Mouse (Mus musculus): ENCODE measurements around the gene Sertad3.
"Not testable (repeated sequence)": the region's sequence is repeated elsewhere in the genome, so short reads cannot be mapped to it uniquely, and the experiment has no call there.

The Sertad3 gene

DNA sequence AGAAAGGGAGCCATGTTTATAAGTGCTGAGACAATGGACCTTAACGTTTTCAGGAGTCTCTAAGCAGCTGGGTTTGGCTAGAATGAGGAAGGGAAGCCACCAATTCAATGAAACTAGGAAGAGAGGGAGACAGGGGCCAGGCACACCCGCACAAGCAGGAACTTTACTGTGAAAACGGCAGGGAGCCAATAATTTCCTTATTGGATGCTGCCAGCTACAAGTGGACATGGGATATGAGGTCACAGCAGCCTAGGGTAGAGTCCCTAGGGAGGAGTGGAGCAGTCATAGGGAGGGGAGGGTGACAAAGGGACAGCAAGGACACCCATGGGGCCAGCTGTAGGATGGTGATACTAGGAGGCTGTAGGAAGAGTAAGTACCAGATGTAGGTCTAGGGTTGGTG is 19.5 kb downstream of the Sertad3 start:
- DNase-seq (ENCODE audit: low spot score): no peak

DNA sequence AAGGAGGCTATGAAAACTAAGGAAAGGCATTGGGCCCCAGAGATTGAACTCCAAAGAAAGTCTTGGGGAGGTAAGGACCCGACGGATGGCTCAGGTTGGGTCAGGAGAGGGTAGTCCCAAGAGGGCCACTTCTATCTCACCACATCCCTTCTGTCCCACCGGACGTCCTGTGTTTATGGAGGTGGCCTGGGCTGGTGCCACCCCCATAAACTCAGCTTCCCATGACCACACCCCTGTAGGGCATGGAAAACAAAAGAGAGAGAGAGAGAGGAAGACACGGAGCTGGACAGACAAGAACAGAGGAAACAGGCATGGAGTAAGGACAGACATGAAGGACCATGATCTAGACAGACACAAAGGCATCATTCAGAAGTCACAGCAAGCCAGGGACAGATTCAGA is 19.9 kb downstream of the Sertad3 start:
- no peak for DNase-seq (ENCODE audit: low spot score)

DNA sequence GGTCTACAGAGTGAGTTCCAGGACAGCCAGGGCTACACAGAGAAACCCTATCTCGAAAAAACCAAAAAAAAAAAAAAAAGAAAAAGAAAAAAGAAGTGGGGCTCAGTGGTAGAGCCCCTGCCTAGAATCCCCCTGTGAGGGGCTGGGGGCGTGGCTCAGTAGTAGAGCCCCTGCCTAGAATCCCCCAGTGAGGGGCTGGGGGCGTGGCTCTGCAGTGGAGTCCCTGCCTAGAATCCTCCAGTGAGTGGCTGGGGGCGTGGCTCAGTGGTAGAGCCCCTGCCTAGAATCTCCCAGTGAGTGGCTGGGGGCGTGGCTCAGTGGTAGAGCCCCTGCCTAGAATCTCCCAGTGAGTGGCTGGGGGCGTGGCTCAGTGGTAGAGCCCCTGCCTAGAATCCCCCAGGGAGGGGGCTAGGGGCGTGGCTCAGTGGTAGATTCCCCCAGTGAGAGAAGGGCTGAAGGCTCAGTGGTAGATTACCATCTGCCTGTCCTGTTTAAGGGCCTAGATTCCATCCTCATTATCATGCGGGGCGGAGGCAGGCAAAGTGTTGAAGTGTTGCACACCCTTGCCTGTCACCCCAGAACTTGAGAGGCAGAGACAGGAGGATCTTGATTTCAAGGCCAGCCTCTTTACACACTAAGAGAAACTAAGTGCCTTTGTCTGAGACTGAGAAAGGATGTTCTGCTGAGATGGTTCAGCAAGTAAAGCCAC is 21.2 kb downstream of the Sertad3 start:
- not testable (repeated sequence) for DNase-seq (ENCODE audit: low spot score)

GRCm38 (mm10) chr7:27499036-27499435 is 25.5 kb downstream of the Sertad3 start, which contains the start of gene Prx:
Prx (plus strand) TSS chr7:27499324.
- no peak for DNase-seq (ENCODE audit: low spot score)

DNA sequence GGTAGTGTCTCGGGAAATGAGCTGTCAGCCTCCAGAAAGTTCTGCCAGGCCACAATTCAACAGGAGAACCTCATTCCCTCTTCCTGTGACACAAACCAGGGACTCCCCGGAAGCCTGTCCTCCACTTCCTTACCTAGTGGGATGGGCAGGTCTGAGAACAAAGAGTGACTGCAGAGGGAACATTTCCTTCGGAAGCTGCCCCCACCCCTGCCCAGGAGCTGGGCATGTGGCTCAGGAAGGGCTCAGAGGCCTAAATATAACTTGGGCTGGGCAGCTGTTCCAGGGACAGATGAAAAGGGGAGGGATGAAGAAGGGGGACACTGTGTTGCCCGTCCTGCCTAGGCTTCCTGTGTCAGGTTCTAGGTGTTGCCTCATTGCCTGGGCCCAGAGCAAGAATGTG is 28.1 kb downstream of the Sertad3 start:
- DNase-seq (ENCODE audit: low spot score): no peak

GRCm38 (mm10) chr7:27506765-27507370 is 33.3 kb downstream of the Sertad3 start:
- no peak for DNase-seq (ENCODE audit: low spot score)

- peak; percentile 100 for DNase-seq (ENCODE audit: low spot score)
Observed at GRCm38 (mm10) chr7:27507711-27508647, 34.4 kb downstream of the Sertad3 start.

- peak; percentile 58 for DNase-seq (ENCODE audit: low spot score)
Observed at GRCm38 (mm10) chr7:27508648-27509005, 35.1 kb downstream of the Sertad3 start.

DNA sequence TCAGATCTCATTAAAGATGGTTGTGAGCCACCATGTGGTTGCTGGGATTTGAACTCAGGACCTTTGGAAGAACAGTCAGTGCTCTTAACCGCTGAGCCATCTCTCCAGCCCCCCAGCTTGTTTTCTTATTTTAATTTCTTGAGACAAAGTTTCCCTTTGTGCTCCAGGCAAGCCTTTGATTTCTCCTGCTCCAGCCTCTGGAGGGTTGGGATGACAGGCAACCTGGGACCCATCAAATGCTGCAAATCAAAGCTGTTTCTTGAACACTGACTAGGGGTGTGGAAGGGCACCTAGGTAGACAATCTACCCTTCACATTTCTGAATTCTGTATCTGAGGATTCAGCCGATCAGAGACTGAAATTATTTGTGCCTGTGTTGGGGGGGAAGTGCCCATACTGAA is 37.2 kb downstream of the Sertad3 start:
- no peak for DNase-seq (ENCODE audit: low spot score)

DNA sequence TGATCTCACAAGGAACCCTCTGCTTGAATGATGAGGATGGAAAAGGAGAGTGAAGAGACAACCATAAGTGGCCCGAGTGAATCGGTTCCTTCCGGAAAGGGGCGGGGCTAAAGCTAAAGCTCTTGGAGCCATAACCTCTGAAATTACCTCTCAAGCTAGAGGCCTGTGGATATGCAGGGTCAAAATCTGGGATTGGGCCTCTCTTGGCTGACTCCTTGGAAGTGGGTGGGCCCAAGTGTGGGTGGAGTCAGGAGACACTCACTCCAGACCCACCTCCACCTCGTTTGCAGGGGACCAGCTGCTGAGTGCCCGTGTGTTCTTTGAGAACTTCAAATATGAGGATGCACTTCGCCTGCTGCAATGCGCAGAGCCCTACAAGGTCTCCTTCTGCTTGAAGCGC is 41.4 kb downstream of the Sertad3 start:
- no peak for DNase-seq (ENCODE audit: low spot score)

GRCm38 (mm10) chr7:27518314-27518713 is 44.7 kb downstream of the Sertad3 start:
- no peak for DNase-seq (ENCODE audit: low spot score)

GRCm38 (mm10) chr7:27520104-27520503 is 46.5 kb downstream of the Sertad3 start:
- no peak for DNase-seq (ENCODE audit: low spot score)

- DNase-seq (ENCODE audit: low spot score): no peak
Observed at GRCm38 (mm10) chr7:27520599-27520998, 47.0 kb downstream of the Sertad3 start.

- DNase-seq (ENCODE audit: low spot score): no peak
Observed at GRCm38 (mm10) chr7:27522967-27523366, 49.4 kb downstream of the Sertad3 start, which contains the start of gene Hipk4. Hipk4 (plus strand) TSS chr7:27523267.

- no peak for DNase-seq (ENCODE audit: low spot score)
Observed at GRCm38 (mm10) chr7:27523805-27524204, 50.2 kb downstream of the Sertad3 start.

DNA sequence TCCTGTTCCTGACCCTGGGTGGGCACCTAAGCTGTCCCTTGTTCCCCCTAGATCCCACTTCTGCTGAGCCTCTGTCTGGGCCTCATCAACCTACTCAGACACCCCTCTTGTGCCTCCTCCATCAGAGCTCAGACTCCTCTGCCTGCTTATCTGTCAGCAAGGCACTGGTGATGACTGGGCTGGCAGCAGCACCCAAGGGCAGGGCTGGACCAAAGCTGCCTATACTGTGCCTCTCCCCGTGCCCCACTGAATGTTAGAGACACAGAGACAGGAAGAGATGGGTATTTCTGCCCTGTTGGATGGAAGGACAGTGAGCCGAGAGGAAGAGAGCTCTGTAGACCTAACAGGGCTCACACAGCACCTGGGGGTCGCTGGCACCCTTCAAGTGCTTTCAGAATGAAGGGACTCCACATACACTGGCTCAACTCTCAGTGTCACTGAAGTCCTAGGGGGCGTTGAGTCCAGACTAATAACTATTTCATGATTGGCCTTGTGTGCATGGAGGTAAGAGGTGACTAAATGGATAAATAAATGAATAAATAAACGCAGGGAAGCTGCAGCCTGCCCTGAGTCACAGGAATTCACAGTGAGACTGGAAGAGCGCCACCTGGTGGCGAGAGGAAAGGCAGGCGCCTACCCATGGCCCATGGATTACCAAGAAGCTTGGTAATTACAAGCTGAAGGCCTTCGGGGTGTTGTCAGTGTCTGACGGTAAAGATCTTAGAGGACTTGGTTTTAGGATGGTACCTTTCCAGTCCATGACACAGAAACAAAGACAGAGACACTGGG is 52.7 kb downstream of the Sertad3 start:
- DNase-seq (ENCODE audit: low spot score): peak; percentile 71

All from spleen, adult 12 weeks (tissue).